Mouse (Mus musculus) megakaryocyte, embryonic 14.5 days (primary cell): ENCODE results near the gene 1600002K03Rik.

Experiments
- FLI1 ChIP-seq: IDR thresholded peaks from 2 replicates; pipeline ENCODE4 v1.6.1; 2012; ENCODE audit warnings: low read length, inconsistent platforms, mixed read lengths
- GATA1 ChIP-seq: IDR thresholded peaks from 3 replicates; pipeline ENCODE4 v1.6.1; 2012; ENCODE audit warnings: mixed read lengths, low read length, inconsistent platforms, borderline replicate concordance

DNA sequence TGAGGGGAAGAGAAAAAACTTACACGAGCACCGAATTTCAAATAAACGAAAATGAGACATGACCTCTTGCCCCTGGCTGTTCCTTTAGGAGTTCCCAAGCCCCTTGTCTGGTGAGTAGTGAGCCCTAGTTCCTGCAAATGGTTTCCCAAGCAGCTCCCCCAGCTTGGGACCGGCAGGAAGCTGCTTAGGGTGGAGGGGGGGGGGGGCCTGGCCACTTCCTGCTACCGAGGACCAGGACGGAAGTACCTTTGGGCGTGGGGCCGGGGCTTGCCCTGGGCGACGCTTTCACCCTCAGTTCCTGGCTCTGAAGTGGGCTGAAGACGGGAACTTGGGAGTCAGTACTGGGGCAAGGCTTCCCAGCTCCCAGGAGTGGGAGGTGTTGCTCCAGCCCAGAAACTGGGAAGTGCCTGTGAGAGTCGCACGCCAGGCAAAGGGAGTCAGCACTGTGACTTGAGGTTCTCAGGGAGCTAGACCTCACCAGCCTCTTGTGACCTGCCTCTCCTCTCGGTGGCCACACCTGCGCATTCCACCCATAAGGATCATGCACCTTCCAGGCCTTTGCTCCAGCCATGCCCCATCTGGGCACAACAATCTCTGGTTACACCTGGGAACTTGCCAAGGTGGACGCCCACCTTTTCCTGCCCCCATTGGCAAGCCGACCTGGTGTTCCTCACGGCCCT lies 14.3 kb upstream of the 1600002K03Rik start:
- TF ChIP-seq GATA1 (no peak), FLI1 (no peak)
